8 mouse cellular contexts compared by ENCODE assay signal in genomic region chr12:31654197-31654964, GRCm38 (mm10). TPM values are rescaled to one million over a fixed set of nuclear protein-coding genes. Genes with fewer than 3 reads are reported as not detected.
A peak's percentile ranks its signal among the peaks of the same experiment; 100 is the strongest.
DNase-seq lines count a peak whose midpoint lies in the region; ATAC-seq and TF ChIP-seq lines count a peak whose summit lies in the region.

Gene Dus4l (minus strand): TSS chr12:31654826.
Gene Cog5 (plus strand): TSS chr12:31654869.

- no peaks in the 10 kb centered on the region for H3K27me3 ChIP-seq in hindbrain, embryonic 16.5 days (replicated peaks; ENCODE audit: control insufficient read depth, insufficient read depth, low read length)

- peak within 1 kb of the TSS; percentile 80 for H3K4me2 ChIP-seq in hindbrain, embryonic 16.5 days (ENCODE audit: low read length)

- H3K4me1 ChIP-seq in hindbrain, embryonic 16.5 days (ENCODE audit: control insufficient read depth, insufficient read depth, low read depth, low read length): peaks cover 4% of the 10 kb centered on the region

- H3K4me3 ChIP-seq in hindbrain, embryonic 16.5 days (ENCODE audit: low read length): peak within 1 kb of the TSS; percentile 95
- peak within 1 kb of the TSS; percentile 66 for H3K4me3 ChIP-seq in left cerebral cortex, adult 2 months

- WGBS in hindbrain, embryonic 16.5 days: under 1% methylated on average over 47 of the region's 47 CpGs

- ATAC-seq in hindbrain, embryonic 16.5 days: peak; percentile 99
- ATAC-seq in megakaryocyte, adult 5-6 weeks (ENCODE audit: poor library complexity, severe bottlenecking): peak; percentile 96

- peak; percentile 96 for DNase-seq in T-cell, adult 2 months (ENCODE audit: low spot score)
- DNase-seq in cerebellum, postnatal 36 days: peak; percentile 97 to 99
- peak; percentile 98 to 99 for DNase-seq in frontal cortex, postnatal 36 days (ENCODE audit: low spot score in 2 of 2)
- DNase-seq in left cerebral cortex, adult 2 months (ENCODE audit: extremely low spot score in 1 of 2, low spot score in 2 of 2): peak; percentile 95 to 98
- peak; percentile 99 for DNase-seq in right cerebral cortex, adult 2 months (ENCODE audit: low spot score in 2 of 2)
- DNase-seq in urinary bladder, postnatal 14 days (ENCODE audit: low spot score): peak; percentile 96

- no peaks in the 10 kb centered on the region for H3K9me3 ChIP-seq in hindbrain, embryonic 16.5 days (ENCODE audit: control insufficient read depth, low read length)

- H3K36me3 ChIP-seq in hindbrain, embryonic 16.5 days (ENCODE audit: control insufficient read depth, insufficient read depth, low read length): no peaks in the 10 kb centered on the region

- peak within 1 kb of the TSS; percentile 87 for H3K9ac ChIP-seq in hindbrain, embryonic 16.5 days (ENCODE audit: low read depth, low read length)

- TF ChIP-seq CTCF in left cerebral cortex, adult 2 months (IDR thresholded peaks at IDR 0.05): no peak; the same call in none of the 2 replicates

- H3K27ac ChIP-seq in hindbrain, embryonic 16.5 days (ENCODE audit: low read depth, low read length): peak within 1 kb of the TSS; percentile 89
- peak within 1 kb of the TSS; percentile 84 for H3K27ac ChIP-seq in left cerebral cortex, adult 2 months

- intact Hi-C loops in left cerebral cortex, adult 2 months (cut with DNase I): loop anchor here (2.0 to 5.0 kb wide), 3 partner anchors 20 to 273 kb away; partner anchors contain the start of gene Bcap29

RNA-seq across cellular contexts. Expression of gene Dus4l, which starts in this region (rescaled TPM):
- polyA plus RNA-seq in hindbrain, embryonic 16.5 days (2015; fragmentation: Nextera tagmentation; extraction: Ambion mirVana): 6.8 and 7.9 TPM in 2 replicates
- total RNA-seq in left cerebral cortex, adult 2 months (2021): 1 to 10 TPM; 7.5 to 8.1 TPM
- total RNA-seq in megakaryocyte, adult 5-6 weeks (2015): 2.9 and 3.9 TPM in 2 replicates
- total RNA-seq in megakaryocyte, adult 5-6 weeks (2017): 3.0 and 7.7 TPM in 2 replicates

RNA-seq across cellular contexts. Expression of gene Cog5, which starts in this region (rescaled TPM):
- 20.7 and 26.4 TPM in 2 replicates for polyA plus RNA-seq in hindbrain, embryonic 16.5 days (2015; fragmentation: Nextera tagmentation; extraction: Ambion mirVana)
- 10 to 100 TPM; 44.4 to 46.8 TPM for total RNA-seq in left cerebral cortex, adult 2 months (2021)
- total RNA-seq in megakaryocyte, adult 5-6 weeks (2015): 56.3 and 70.0 TPM in 2 replicates
- total RNA-seq in megakaryocyte, adult 5-6 weeks (2017): 48.5 and 62.4 TPM in 2 replicates

Comparison
In these comparisons a context has a peak if more than half of its experiments do, and no peak if none do; other contexts are left out.
1. Peak in every context shown above with its lines: DNase-seq, ATAC-seq, H3K4me3 ChIP-seq and H3K27ac ChIP-seq.